Mouse (Mus musculus): Measurements from ENCODE around the gene Zbtb20.

DNA sequence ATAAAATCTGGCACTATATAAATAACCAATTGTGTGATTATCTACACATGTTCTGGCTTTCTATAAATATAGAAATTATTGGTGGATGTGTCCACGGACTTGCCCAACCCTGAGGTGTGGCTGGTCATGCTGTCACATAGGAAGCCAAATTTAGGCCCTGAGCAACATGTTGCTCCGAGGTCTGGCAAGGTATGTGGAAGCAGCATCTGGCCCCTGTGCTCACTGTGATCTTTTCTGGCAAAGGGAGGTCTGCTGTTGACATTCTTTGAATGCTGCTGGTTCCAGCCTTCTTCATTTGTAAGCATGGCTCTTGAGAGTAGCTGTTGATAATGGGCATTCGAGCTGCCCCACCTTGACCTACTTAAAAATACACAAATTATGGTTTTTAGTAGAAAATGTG lies 35.0 kb downstream of the Zbtb20 start:
- TF ChIP-seq CTCF (IDR thresholded peaks at IDR 0.05; ENCODE audit: low read depth, low read length), result no peak
- no peak for TF ChIP-seq TAL1 (conservative IDR thresholded peaks at IDR 0.05; ENCODE audit: low read depth, low read length)
- no peak for TF ChIP-seq GATA1 (IDR thresholded peaks at IDR 0.05; ENCODE audit: borderline replicate concordance, low read length)

Measured in G1E (cell line).